Mouse (Mus musculus): ENCODE data around the gene Mipep. TPM values are rescaled to one million over a fixed set of nuclear protein-coding genes. Genes with fewer than 3 reads are reported as not detected.

Gene Mipep
- polyA plus RNA-seq, 1 experiment from 2014 or later = 7.7 TPM

GRCm38 (mm10) chr14:60743681-60744080 lies 40.7 kb upstream of the Mipep start:
- Histone ChIP-seq H3K4me1 (ENCODE audit: insufficient read depth, low read depth, low read length) (peaks cover 20% of the 10 kb centered on the region), H3K36me3 (ENCODE audit: insufficient read depth, low read length) (no peaks in the 10 kb centered on the region), H3K9me3 (ENCODE audit: low read length) (no peaks in the 10 kb centered on the region), H3K9ac (replicated peaks; ENCODE audit: low read depth) (no peak overlapping the region), H3K4me3 (ENCODE audit: low read depth, low read length) (no peak overlapping the region), H3K27me3 (replicated peaks; ENCODE audit: insufficient read depth, low read length) (no peaks in the 10 kb centered on the region), H3K27ac (ENCODE audit: low read length) (no peak overlapping the region), H3K4me2 (replicated peaks; ENCODE audit: low read depth, low read length) (no peak overlapping the region)
- DNase-seq (ENCODE audit: low spot score) (no peak), ATAC-seq (no peak)
- 70% methylated on average over 9 of the region's 9 CpGs for WGBS
- TF ChIP-seq CTCF (IDR thresholded peaks at IDR 0.05) (no peak), EP300 (IDR thresholded peaks at IDR 0.05) (no peak)

GRCm38 (mm10) chr14:60745201-60745600 lies 39.2 kb upstream of the Mipep start:
- 30% methylated on average over 6 of the region's 6 CpGs for WGBS
- Histone ChIP-seq H3K4me2 (replicated peaks; ENCODE audit: low read depth, low read length) (no peak overlapping the region), H3K9me3 (ENCODE audit: low read length) (no peaks in the 10 kb centered on the region), H3K4me3 (ENCODE audit: low read depth, low read length) (no peak overlapping the region), H3K9ac (replicated peaks; ENCODE audit: low read depth) (no peak overlapping the region), H3K36me3 (ENCODE audit: insufficient read depth, low read length) (0 out of 2 replicates have a peak, but pooled peaks cover under 1% of the 10 kb centered on the region), H3K27me3 (replicated peaks; ENCODE audit: insufficient read depth, low read length) (no peaks in the 10 kb centered on the region), H3K4me1 (ENCODE audit: insufficient read depth, low read depth, low read length) (peaks cover 15% of the 10 kb centered on the region), H3K27ac (ENCODE audit: low read length) (peak overlapping the region; percentile 14; the same call in 1 of the 2 replicates)
- peak; percentile 39 for TF ChIP-seq EP300 (IDR thresholded peaks at IDR 0.05)
- no peak for TF ChIP-seq CTCF (IDR thresholded peaks at IDR 0.05)
- DNase-seq (ENCODE audit: low spot score) = peak; percentile 86
- peak; percentile 77 for ATAC-seq

- Histone ChIP-seq H3K27me3 (replicated peaks; ENCODE audit: insufficient read depth, low read length) (no peaks in the 10 kb centered on the region), H3K27ac (ENCODE audit: low read length) (no peak overlapping the region), H3K36me3 (ENCODE audit: insufficient read depth, low read length) (0 out of 2 replicates have a peak, but pooled peaks cover 5% of the 10 kb centered on the region), H3K9me3 (ENCODE audit: low read length) (no peaks in the 10 kb centered on the region), H3K4me2 (replicated peaks; ENCODE audit: low read depth, low read length) (no peak overlapping the region), H3K9ac (replicated peaks; ENCODE audit: low read depth) (no peak overlapping the region), H3K4me1 (ENCODE audit: insufficient read depth, low read depth, low read length) (peaks cover 10% of the 10 kb centered on the region), H3K4me3 (ENCODE audit: low read depth, low read length) (no peak overlapping the region)
- 94% methylated on average over 10 of the region's 10 CpGs for WGBS
- no peak for ATAC-seq
- no peak for DNase-seq (ENCODE audit: low spot score)
- TF ChIP-seq EP300 (IDR thresholded peaks at IDR 0.05) (no peak), CTCF (IDR thresholded peaks at IDR 0.05) (no peak)
Observed at GRCm38 (mm10) chr14:60746141-60746540, 38.2 kb upstream of the Mipep start.

GRCm38 (mm10) chr14:60747154-60747870 lies 37.1 kb upstream of the Mipep start:
- ATAC-seq (no peak), DNase-seq (ENCODE audit: low spot score) (no peak)
- Histone ChIP-seq H3K4me1 (ENCODE audit: insufficient read depth, low read depth, low read length) (peaks cover 7% of the 10 kb centered on the region), H3K4me2 (replicated peaks; ENCODE audit: low read depth, low read length) (no peak overlapping the region), H3K4me3 (ENCODE audit: low read depth, low read length) (no peak overlapping the region), H3K27me3 (replicated peaks; ENCODE audit: insufficient read depth, low read length) (no peaks in the 10 kb centered on the region), H3K27ac (ENCODE audit: low read length) (no peak overlapping the region), H3K9ac (replicated peaks; ENCODE audit: low read depth) (no peak overlapping the region), H3K9me3 (ENCODE audit: low read length) (no peaks in the 10 kb centered on the region), H3K36me3 (ENCODE audit: insufficient read depth, low read length) (0 out of 2 replicates have a peak, but pooled peaks cover 5% of the 10 kb centered on the region)
- TF ChIP-seq EP300 (IDR thresholded peaks at IDR 0.05) (no peak), CTCF (IDR thresholded peaks at IDR 0.05) (no peak)
- WGBS = 88% methylated on average over 21 of the region's 21 CpGs

- Histone ChIP-seq H3K4me1 (ENCODE audit: insufficient read depth, low read depth, low read length) (peaks cover 2% of the 10 kb centered on the region; the same call in 1 of the 2 replicates), H3K4me3 (ENCODE audit: low read depth, low read length) (no peak overlapping the region), H3K36me3 (ENCODE audit: insufficient read depth, low read length) (peaks cover 12% of the 10 kb centered on the region; the same call in 1 of the 2 replicates), H3K9ac (replicated peaks; ENCODE audit: low read depth) (no peak overlapping the region), H3K27ac (ENCODE audit: low read length) (no peak overlapping the region), H3K4me2 (replicated peaks; ENCODE audit: low read depth, low read length) (no peak overlapping the region), H3K27me3 (replicated peaks; ENCODE audit: insufficient read depth, low read length) (no peaks in the 10 kb centered on the region), H3K9me3 (ENCODE audit: low read length) (no peaks in the 10 kb centered on the region)
- peak; percentile 56; the same call in 1 of the 2 replicates for TF ChIP-seq EP300 (IDR thresholded peaks at IDR 0.05)
- no peak for TF ChIP-seq CTCF (IDR thresholded peaks at IDR 0.05)
- DNase-seq (ENCODE audit: low spot score) (peak; percentile 66), ATAC-seq (peak; percentile 34; the same call in 1 of the 2 replicates)
- 52% methylated on average over 12 of the region's 12 CpGs for WGBS
Observed at GRCm38 (mm10) chr14:60749880-60750279, 34.5 kb upstream of the Mipep start.

GRCm38 (mm10) chr14:60751581-60751980 lies 32.8 kb upstream of the Mipep start:
- peaks cover 18% of the 10 kb centered on the region; the same call in 1 of the 2 replicates for H3K36me3 ChIP-seq (ENCODE audit: insufficient read depth, low read length)
- H3K9me3 ChIP-seq (ENCODE audit: low read length) = no peaks in the 10 kb centered on the region
- no peak overlapping the region for H3K9ac ChIP-seq (replicated peaks; ENCODE audit: low read depth)
- H3K4me1 ChIP-seq (ENCODE audit: insufficient read depth, low read depth, low read length) = no peaks in the 10 kb centered on the region
- H3K4me3 ChIP-seq (ENCODE audit: low read depth, low read length) = no peak overlapping the region
- ATAC-seq (no peak), DNase-seq (ENCODE audit: low spot score) (no peak)
- H3K4me2 ChIP-seq (replicated peaks; ENCODE audit: low read depth, low read length) = no peak overlapping the region
- H3K27me3 ChIP-seq (replicated peaks; ENCODE audit: insufficient read depth, low read length) = no peaks in the 10 kb centered on the region
- H3K27ac ChIP-seq (ENCODE audit: low read length) = no peak overlapping the region
- TF ChIP-seq CTCF (IDR thresholded peaks at IDR 0.05) (no peak), EP300 (IDR thresholded peaks at IDR 0.05) (no peak)
- 82% methylated on average over 16 of the region's 16 CpGs for whole genome bisulfite sequencing
